Mouse (Mus musculus): ENCODE results near the gene Lgr6. TPM values are rescaled to one million over a fixed set of nuclear protein-coding genes. Genes with fewer than 3 reads are reported as not detected.

Gene Lgr6
- polyA plus RNA-seq, 1 experiment from 2014 or later = 2.3 TPM

DNA sequence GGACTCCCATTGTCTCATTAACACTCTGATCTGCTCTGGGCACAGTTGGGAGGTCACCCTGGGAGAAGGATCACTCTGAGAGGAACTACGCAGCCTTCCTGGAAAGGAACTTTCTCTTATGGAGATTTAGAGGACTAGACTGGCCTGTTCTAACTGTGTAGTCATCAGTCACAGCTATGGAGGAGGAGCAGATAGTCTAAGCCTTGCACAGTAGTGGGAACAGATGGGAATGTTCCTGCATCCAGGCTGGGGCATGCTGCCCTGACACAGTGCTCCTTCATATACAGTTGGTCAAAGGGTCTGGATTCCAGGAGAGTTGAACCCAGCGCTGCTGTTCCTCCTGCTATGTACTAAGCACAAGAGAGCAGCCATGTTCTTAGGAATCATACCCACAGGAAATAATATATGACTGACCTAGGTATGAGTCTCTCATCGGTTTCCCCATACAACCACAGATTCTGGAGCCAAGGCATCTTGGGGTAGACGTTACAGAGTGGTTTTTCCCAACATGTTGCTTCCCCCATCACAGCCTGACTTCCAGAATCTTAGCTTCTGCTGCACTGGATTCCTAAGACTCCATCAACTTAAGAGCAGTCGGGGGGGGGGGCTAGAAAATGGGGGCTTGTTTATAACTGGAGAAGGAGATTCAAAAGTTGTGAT, 84.7 kb downstream of the Lgr6 start:
- CTCF ChIA-PET = interaction anchor here (0.7 to 1.1 kb wide), 5 partner anchors 30 to 90 kb away, joined by 3 read pairs; partner anchors contain the start of gene Lgr6
- no peak for DNase-seq (ENCODE audit: low read depth, low spot score)
- H3K27me3 ChIP-seq = no peaks in the 10 kb centered on the region
- in situ Hi-C loops (cut with MboI; ENCODE audit: low pct_unique_long_range_greater_than_20kb) = no loop called here
- POLR2A ChIA-PET = no interaction called here
- ATAC-seq = no peak
- no peak for TF ChIP-seq CTCF (IDR thresholded peaks at IDR 0.05)

DNA sequence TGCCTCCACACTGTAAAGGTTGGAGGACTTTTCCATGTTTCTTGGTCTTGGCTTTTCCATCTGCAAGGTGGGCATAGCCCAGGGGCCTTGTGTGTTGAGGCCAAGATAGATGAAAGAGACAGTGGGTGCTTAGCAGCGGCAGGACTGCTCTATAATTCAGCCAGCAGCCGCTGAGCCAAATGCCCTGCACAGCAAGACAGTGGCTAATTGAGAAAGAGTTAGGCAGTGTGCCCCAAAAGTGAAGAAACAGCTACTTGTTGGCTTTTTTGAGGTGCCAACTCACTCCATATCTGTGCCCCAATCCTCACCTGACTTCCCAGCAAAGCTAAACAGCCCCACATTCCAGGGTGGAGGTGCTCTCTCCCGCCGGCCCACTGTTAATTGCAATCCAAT, 85.3 kb downstream of the Lgr6 start:
- in situ Hi-C loops (cut with MboI; ENCODE audit: low pct_unique_long_range_greater_than_20kb) = no loop called here
- H3K27me3 ChIP-seq = no peaks in the 10 kb centered on the region
- ChIA-PET POLR2A (no interaction called here), CTCF (interaction anchor here (0.9 to 1.7 kb wide), 3 partner anchors 30 to 55 kb away, joined by 3 to 7 read pairs (median 3); no protein-coding TSS in a partner anchor)
- DNase-seq (ENCODE audit: low read depth, low spot score) (no peak), ATAC-seq (no peak)
- no peak for TF ChIP-seq CTCF (IDR thresholded peaks at IDR 0.05)

DNA sequence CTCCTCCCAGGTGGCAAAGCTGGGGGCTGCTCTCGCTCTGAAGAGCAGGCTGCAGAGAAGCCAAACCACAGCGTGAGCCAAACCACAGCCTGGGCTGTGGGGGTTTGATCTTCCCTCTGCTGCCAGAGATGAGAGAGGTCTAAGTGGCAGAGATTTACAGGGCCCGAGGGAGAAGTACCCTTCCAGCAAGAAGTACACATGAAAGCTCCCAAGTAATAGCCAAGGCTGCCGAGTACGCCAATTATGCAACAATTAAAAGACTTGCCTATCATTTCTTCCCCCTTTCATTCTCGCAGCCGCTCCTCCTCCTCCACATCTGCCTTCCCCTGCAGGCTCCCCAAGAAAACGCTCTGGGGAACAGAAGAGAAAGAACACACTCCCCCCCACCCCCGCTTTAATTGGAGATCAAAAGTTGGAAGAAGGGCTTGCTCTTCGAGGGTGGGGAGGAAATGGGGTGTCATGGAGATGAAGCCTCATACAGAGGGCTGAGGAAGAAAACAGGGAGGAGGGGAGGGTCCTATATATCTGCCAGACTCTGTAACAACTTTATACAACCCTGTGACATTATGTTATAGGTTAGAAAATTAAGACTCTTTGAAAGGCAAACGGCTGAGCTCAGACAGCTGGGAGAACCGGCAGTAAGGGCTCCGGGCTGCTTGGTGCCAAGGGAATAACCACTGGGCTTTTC, 85.8 kb downstream of the Lgr6 start:
- in situ Hi-C loops (cut with MboI; ENCODE audit: low pct_unique_long_range_greater_than_20kb) = no loop called here
- ATAC-seq (no peak), DNase-seq (ENCODE audit: low read depth, low spot score) (peak; percentile 69)
- CTCF ChIA-PET = interaction anchor here (0.9 to 1.7 kb wide), 5 partner anchors 9 to 89 kb away, joined by 3 to 7 read pairs (median 3); no protein-coding TSS in a partner anchor
- H3K27me3 ChIP-seq = no peaks in the 10 kb centered on the region
- TF ChIP-seq CTCF (IDR thresholded peaks at IDR 0.05) = no peak
- POLR2A ChIA-PET = no interaction called here

DNA sequence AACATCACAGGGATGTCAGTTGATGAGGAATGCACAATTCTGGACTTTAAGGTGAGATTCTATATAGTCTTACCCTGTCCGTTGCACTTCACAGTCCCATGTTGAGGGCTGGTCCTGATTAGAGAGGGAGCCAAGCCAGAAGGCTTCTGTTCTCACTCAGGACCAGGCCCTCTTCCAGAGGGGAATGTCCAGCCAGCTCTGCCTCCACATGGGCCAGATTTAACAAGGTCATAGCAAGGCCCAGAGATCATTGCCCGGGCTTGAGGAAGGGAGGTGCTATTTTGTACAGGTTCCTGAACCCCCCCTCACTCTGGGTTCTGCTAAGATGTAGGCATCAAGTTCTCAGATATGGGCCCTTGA, 87.4 kb downstream of the Lgr6 start:
- ATAC-seq = no peak
- no peak for DNase-seq (ENCODE audit: low read depth, low spot score)
- no peak for TF ChIP-seq CTCF (IDR thresholded peaks at IDR 0.05)
- ChIA-PET CTCF (interaction anchor here (1.5 kb wide), 1 partner anchor 89 kb away, joined by 5 read pairs; no protein-coding TSS in a partner anchor), POLR2A (no interaction called here)
- no peaks in the 10 kb centered on the region for H3K27me3 ChIP-seq
- in situ Hi-C loops (cut with MboI; ENCODE audit: low pct_unique_long_range_greater_than_20kb) = no loop called here

DNA sequence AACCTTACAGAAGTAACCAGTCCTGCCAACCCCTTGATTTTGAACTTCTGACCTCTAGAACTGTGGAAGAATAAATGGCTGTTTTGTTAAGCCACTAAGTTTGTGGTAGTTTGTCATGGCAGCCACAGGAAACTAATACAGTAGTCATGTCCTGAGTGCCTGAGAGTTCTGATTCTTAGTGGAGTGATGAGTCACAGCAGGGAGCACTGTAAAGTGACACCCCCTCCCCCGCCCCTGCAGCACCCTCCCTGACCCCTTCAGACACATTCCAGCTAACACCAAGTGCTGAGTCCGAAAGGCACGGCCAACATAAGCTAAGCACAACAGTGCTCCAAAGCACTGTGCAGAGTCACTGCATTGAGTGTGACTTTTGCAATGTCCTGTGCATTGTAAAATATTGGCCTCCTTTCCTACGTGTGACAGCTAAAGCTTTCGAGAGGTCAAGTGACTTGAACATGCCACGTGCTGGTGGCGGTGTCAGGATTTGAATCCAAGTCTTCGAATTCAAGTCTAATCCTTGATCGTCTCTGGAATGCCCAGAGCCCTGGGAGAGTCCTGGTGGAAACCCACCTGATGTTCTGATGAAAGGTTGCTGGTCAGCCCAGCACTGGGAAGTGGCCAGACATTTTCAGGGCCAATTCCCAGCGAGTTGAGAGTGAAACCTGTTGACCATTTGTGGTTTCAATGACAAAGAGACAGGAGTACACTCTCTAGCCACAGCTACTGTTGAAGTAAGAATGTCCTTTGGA, 88.0 kb downstream of the Lgr6 start:
- in situ Hi-C loops (cut with MboI; ENCODE audit: low pct_unique_long_range_greater_than_20kb) = no loop called here
- CTCF ChIA-PET = interaction anchor here (1.5 to 1.8 kb wide), 2 partner anchors 26 to 89 kb away, joined by 4 to 5 read pairs; no protein-coding TSS in a partner anchor
- POLR2A ChIA-PET = no interaction called here
- DNase-seq (ENCODE audit: low read depth, low spot score) (no peak), ATAC-seq (no peak)
- TF ChIP-seq CTCF (IDR thresholded peaks at IDR 0.05) = no peak
- H3K27me3 ChIP-seq = no peaks in the 10 kb centered on the region

DNA sequence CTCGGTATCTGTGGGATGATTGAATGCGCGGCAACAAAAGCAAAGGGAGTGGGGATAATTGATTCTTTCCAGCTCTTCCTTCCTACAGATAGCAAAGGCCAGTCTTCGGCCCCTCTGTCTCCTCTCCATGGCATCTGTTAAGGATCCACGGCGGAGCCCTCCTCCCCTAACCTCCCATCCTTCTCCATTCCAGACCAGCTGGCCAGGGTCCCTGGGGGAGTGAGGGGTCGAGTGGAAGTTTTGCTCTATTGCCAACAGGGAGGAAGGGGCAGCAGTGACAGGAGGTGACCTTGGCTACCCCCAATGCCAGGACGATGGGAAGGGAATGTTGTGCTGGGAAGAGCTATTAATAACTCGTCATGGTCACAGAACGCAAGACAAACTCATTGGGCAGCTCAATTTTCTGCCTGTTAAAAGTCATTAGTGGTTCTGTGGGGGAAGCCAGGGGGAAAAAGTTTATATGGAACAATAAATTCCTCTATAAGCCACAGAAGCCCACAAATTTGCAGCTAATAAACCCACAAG, 90.1 kb downstream of the Lgr6 start:
- DNase-seq (ENCODE audit: low read depth, low spot score) = peak; percentile 48
- in situ Hi-C loops (cut with MboI; ENCODE audit: low pct_unique_long_range_greater_than_20kb) = no loop called here
- no peak for ATAC-seq
- CTCF ChIA-PET = interaction anchor here (0.8 to 1.2 kb wide), 4 partner anchors 25 to 118 kb away, joined by 3 to 4 read pairs (median 3); partner anchors contain the start of gene Ptpn7
- no peaks in the 10 kb centered on the region for H3K27me3 ChIP-seq
- TF ChIP-seq CTCF (IDR thresholded peaks at IDR 0.05) = no peak
- POLR2A ChIA-PET = interaction anchor here (0.6 kb wide), 1 partner anchor 32 kb away, joined by 3 read pairs; no protein-coding TSS in a partner anchor

DNA sequence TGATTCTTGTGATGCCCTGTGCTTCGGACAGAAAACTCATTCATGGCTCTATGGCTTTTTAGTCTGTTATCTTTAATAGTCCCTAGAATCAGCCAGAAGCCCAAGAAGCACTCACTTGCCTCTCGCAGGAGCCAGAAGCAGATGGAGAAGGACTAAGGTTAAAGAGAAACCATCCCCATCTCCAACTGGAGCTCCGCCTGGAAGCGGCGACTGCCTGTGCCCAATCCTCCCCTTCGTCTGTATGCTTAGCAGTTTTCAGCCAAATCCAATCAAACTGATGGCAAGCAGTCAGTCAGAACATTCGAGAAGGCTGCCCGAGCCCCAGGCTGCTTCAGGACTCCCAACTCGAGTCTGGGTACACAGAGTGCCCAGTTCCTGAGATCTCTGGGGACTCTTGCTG, 92.6 kb downstream of the Lgr6 start:
- TF ChIP-seq CTCF (IDR thresholded peaks at IDR 0.05) = no peak
- POLR2A ChIA-PET = no interaction called here
- H3K27me3 ChIP-seq = no peaks in the 10 kb centered on the region
- DNase-seq (ENCODE audit: low read depth, low spot score) (no peak), ATAC-seq (no peak)
- in situ Hi-C loops (cut with MboI; ENCODE audit: low pct_unique_long_range_greater_than_20kb) = no loop called here
- CTCF ChIA-PET = interaction anchor here (0.9 to 1.2 kb wide), 2 partner anchors 11 to 23 kb away, joined by 3 to 4 read pairs; no protein-coding TSS in a partner anchor

DNA sequence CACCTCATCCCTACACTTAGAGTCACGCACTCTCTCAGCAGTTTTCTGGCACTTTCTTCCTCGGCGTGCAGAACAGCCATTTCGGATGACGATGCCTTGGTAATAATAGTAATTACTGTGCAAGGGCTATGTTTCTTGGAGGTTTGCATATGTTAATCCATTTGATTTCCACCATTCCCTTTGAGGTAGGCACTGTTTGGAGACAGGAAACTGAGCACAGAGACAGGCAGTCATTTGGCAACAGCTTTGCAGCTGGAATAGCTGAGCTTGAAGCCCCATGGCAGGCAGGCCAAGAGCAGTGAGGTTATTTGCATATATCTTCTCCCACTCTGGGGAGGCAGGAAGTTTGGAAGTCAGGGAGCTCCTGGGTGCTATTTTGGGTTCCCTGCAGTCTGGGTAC, 93.2 kb downstream of the Lgr6 start:
- ATAC-seq (no peak), DNase-seq (ENCODE audit: low read depth, low spot score) (no peak)
- in situ Hi-C loops (cut with MboI; ENCODE audit: low pct_unique_long_range_greater_than_20kb) = no loop called here
- H3K27me3 ChIP-seq = no peaks in the 10 kb centered on the region
- CTCF ChIA-PET = interaction anchor here (0.9 to 1.2 kb wide), 2 partner anchors 11 to 22 kb away, joined by 3 to 4 read pairs; no protein-coding TSS in a partner anchor
- TF ChIP-seq CTCF (IDR thresholded peaks at IDR 0.05) = no peak
- POLR2A ChIA-PET = no interaction called here

DNA sequence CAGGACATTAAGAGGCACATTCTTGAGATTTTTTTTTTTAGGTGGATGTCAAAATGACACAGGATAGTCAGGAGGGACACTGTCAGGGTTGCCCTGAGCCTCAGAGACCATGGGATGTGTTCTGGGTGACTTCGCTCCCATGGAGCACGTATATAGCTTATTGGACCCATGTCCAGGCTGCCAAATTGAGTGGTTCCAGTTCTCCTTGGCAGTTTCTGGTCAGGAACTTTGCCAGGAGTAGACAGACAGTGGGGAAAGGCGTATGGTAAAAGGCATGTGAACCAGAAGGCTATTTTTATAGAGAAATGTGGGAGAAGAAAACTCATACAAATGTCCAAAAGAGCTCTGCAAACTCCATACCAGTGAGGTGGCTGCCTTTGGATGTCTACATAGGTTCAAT, 95.2 kb downstream of the Lgr6 start:
- CTCF ChIA-PET = interaction anchor here (1.1 kb wide), 1 partner anchor 9 kb away, joined by 3 read pairs; no protein-coding TSS in a partner anchor
- TF ChIP-seq CTCF (IDR thresholded peaks at IDR 0.05) = no peak
- no peaks in the 10 kb centered on the region for H3K27me3 ChIP-seq
- ATAC-seq (no peak), DNase-seq (ENCODE audit: low read depth, low spot score) (no peak)
- in situ Hi-C loops (cut with MboI; ENCODE audit: low pct_unique_long_range_greater_than_20kb) = no loop called here
- POLR2A ChIA-PET = no interaction called here

DNA sequence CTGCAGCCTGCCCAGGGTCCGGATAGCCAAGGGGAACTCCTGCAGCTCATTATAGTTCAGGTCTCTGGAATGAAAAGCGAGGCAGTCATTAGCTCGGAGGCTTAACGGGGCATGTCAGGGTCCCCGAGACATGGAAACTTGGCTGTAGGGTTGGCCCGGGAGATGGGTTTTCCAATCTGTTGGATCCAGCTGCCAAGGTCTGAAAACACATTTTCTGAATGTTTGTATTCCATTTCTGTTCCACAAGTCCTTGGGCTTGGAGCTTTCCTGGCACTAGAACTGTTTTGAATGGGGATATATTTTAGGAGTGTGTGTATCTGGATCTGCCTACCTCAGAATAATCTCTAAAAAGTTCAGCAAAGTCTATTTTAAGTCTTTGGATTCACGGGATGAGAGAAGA, 99.4 kb downstream of the Lgr6 start:
- no peak for DNase-seq (ENCODE audit: low read depth, low spot score)
- H3K27me3 ChIP-seq = no peaks in the 10 kb centered on the region
- in situ Hi-C loops (cut with MboI; ENCODE audit: low pct_unique_long_range_greater_than_20kb) = no loop called here
- ChIA-PET POLR2A (no interaction called here), CTCF (interaction anchor here (0.8 to 1.1 kb wide), 3 partner anchors 15 to 46 kb away, joined by 3 to 4 read pairs (median 3); no protein-coding TSS in a partner anchor)
- no peak for ATAC-seq
- no peak for TF ChIP-seq CTCF (IDR thresholded peaks at IDR 0.05)

Data from Patski (cell line).